Mouse (Mus musculus) adrenal gland, postnatal 4 days (tissue): ENCODE measurements at regions not wholly inside any gene's neighbourhood (a gene's known extent, or its start where the extent isn't known, plus 50 kb on each side); places are given as distances from the start of the nearest gene placed in this dataset.

Source experiments
- DNase-seq, 2 experiments: peaks; one replicate each; pipeline ENCODE4 v3.0.0; 2021 to 2022; ENCODE audit warnings: low spot score in 2 of 2, mixed read lengths in 2 of 2

- DNase-seq: no peak
Observed at GRCm38 (mm10) chr6:100107066-100107465, 180.2 kb downstream of the Rybp start.

- DNase-seq: no peak
Observed at GRCm38 (mm10) chr6:100100565-100101133, 186.6 kb downstream of the Rybp start.

DNA sequence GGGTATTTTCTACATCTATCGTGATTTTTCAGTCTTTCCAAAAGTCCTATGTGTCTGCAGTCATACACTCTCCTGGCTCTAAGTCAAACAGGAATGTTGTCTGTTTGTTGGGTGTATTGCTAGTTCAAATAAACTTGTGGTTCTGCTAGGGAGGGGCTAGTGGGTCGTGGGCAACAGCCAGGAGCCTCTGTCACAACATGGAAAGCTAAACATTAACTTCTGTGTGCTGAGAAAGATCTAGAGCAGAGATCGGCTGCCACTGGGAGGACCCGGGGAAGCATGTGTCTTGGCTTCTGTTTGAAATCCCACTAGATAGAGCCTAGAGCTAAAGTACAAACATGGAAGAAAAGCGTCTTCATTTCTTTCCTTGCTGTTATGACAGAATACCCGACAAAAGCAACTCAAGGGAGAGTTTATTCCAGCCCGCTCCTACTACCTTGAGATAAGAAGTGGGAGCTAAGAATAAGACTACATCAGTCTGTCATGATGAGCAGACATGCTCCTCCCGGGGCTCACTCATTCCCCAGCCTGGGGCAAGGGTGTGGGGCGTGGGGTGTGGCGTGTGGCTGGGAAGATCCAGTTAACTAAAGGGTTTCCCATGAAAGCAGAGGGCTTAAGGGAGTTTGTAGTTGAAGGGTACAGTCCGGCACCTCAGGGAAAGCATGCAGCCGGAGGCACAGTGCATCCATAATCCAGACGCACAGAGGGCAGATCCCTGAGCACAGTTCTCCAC lies 190.7 kb downstream of the Rybp start:
- DNase-seq: no peak

- no peak for DNase-seq
Observed at GRCm38 (mm10) chr6:100094653-100095217, 192.6 kb downstream of the Rybp start.

DNA sequence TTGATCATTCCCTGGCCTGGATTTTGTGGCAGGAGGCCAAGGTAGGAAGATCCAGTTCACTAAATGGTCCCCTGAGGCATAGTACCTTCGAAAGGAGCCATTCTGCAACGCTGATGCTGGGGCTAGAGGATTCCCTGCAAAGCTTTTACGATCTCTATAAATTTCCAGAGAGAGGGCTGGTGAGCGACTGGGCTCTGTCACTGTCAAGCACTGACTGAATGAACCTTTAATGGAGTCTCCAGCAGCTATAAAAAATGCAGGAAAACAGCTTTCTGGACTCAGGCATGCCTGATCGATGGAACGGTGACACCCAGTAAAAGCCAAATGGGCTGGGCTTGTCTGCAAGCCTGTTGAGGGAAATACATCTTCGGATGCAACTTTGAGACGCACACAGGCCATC lies 194.4 kb downstream of the Rybp start:
- DNase-seq: no peak

DNA sequence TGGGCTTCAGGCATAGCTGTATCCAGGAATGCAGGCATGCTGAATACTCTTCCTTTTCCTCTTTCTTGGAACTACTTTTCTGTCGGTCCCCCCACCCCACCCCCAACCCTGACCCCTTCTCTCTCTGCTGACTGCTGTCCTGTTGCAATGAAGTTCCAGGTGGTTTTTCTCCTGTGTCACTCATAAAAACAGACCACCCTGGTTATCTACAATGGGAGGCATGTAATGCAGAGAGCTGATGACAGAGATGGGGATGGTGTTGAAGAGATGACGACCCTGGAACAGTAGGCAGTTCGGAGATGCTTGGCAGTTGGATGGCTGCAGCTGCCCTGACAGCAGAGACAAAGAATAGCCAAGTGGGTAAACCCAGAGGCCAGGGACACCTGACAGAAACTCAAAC lies 195.5 kb downstream of the Rybp start:
- no peak for DNase-seq

DNA sequence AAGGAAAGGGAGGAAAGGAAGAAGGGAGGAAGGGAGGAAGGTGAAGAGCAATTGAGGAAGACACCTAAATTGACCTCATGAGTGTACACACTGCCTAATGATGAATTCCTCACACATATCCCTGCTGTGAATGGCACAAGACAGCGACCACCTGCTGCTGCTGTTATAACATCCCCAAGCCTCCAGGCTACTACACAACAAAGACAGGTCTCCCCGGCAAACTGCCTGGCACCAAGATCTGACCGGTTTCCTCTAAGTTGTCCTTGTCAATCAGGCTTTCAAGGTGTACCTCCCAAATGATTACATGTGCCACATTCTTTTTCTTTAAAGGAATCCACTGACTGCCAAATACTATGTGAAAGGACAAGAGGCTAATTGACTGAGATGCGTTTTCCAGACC lies 198.7 kb downstream of the Rybp start:
- DNase-seq: no peak

DNA sequence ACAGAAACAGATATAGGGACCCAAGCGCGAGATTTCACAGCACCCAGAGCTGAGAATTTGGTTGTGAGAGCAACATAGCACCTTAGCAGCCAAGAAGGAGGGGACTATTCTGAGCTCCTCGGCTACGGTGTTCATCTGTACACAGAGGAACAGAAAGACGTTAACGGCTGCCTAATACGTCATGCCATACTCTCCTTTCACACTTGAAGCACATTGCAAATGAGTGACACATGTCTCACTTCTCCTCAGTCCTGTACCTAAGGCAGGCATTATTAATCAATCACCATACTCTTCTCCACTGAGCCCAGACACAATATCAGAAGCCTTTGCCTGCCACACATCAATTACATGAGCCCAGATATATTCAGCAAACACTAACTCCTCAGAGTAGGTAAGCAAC lies 200.5 kb downstream of the Rybp start:
- no peak for DNase-seq

DNA sequence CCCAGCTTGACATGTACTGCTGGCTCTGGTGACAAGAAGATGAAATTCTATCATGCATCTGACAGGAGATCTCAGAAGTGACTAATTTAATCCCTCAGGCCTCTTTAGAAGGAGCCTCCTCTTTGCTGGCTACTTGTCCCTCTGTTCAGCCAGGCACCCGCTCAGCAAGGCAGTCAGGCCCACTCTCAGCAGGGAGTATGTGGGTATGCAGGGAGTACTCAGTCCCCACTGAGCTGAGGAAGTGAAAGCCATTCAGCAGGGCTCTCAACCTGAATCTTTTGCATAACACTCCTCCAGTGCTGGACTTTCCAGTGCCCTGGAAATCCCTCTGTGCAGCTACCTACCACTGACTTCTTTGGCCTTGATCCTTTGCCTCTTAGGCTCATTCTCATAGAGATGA lies 201.3 kb downstream of the Rybp start:
- no peak for DNase-seq

DNA sequence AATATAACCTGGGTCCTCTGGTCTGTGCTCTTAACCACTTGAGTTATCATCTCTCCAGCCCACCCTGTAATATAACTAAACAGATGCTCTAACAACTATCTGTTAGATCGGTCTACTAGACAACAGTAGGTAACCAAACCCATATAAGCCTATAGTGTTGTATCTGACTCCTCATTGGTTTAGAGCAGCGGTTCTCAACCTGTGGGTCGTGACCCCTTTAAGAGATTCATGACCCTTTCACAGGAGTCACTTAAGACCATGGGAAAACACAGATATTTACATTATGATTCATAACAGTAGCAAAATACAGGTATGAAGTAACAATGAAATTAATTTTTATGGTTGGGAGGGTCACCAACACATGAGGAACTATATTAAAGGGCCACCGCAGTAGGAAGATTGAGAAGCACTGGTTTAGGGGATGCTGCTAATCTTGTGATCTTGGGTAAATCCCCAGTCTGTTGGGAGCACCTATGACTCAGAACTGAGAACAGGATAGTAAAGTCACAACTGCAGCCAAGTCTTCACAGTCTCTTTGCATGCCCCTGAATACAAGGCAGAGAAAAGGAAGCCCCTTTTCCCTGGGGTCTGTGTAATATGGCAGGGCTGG lies 203.3 kb downstream of the Rybp start:
- DNase-seq: no peak

DNA sequence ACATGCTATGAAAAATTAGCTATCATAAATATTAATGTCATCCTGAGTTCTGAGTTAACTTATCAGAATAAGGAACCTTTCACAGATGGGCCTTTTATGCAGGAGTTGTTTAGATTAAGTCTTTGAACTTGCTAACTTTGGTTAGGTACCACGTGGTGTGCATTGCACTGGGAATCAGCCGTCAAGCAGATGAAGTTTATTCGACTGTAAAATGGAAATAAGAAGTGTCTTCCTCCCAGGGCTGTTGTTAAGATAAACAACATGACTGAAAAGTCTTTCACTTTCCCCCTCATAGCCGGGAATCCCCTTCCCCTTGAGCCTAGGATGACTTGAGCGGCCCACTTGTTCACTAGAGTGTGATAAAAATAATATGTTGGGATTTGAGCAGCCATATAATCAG lies 204.2 kb downstream of the Rybp start:
- no peak for DNase-seq

DNA sequence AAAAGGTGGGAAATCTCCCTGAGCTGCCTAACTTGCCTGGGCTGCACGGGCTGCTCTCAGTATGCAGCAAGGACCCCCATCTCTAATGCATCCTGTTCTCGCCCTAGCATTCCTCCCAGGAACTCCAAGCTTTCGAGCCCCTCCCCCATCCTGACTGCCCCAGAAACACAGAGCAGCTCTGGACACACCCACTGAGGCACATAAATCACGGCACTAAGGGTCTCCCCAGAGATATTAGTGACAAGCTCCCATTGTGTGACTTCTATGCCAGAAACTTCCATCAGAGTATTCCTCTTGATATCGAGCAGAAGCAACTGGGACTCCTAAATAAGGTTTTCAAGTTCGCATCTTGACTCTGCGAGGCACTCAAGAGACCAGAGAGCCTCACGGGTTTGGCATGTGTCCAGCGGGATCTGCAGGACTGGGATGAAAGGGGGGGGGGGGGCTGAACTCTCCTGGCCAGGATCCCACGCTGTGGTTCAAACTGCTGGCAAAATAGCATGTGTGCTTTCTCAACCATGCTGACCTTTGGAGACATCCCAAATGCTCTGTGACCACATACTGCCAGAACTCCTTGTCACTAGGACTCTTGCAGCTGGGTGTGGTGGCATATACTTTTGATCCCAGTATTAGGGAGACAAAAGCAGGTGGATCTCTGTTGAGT lies 212.5 kb downstream of the Rybp start:
- DNase-seq: peak in 1 of 2 experiments; percentile 25

GRCm38 (mm10) chr6:100072261-100072968 lies 214.9 kb downstream of the Rybp start:
- DNase-seq: no peak

DNA sequence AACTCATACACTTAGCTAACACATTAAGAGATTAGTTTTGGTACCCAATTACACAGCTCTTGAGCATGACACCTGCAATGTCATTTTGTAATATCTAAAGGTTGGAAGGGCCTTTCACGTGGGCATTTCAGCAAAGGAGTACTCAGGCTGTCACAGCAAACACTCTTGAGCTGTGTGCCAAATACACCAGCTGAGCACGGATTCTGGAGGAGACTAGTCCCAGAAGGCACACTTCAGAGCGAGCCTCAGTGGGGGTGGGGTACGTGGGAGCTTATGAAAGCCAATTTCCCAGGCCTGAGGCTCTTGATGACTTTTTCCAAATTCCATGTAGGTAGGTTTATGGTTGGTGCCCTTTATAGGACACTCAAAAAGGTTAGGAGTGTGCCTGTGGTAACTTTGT lies 218.1 kb downstream of the Rybp start:
- DNase-seq: no peak

DNA sequence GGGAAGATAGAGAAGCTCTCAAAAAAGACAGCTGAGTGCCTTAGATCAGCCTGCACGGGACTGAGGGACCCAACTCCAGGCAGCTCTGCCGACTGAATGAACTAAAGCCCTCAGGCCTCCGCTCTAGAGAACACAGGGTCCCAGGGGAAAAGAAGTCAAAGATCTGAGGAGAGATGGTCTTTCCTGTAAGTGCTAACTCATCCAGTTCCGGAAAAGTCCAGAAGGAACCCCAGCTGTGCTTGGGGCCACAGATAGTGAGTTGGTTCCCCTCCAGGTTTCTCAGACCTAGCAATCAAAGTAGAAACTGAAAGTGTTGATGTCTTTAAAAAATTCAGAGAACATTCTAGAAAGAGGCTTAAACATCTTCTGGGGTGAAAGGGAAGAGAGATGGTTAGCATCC lies 220.0 kb downstream of the Rybp start:
- no peak for DNase-seq

DNA sequence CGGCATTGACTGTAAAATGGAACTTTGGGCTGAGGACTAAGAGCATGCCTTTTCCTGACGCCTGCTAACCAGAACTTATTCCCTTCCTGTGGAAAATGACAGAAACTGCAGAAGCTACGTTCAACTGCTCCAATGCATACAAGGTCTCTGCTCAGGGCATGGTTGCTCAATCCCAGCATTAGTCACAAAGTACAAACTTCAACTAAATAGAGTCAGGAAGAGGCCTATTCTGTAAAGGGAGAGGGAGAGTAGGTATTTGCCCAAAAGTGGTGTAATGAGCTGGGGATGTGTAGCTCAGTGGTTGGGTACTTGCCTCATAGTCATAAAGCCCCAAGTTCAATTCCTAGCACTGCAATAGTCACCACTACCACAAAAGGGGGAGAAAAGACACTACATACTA lies 221.7 kb downstream of the Rybp start:
- no peak for DNase-seq

- no peak for DNase-seq
Observed at GRCm38 (mm10) chr6:100062961-100063360, 224.3 kb downstream of the Rybp start.

DNA sequence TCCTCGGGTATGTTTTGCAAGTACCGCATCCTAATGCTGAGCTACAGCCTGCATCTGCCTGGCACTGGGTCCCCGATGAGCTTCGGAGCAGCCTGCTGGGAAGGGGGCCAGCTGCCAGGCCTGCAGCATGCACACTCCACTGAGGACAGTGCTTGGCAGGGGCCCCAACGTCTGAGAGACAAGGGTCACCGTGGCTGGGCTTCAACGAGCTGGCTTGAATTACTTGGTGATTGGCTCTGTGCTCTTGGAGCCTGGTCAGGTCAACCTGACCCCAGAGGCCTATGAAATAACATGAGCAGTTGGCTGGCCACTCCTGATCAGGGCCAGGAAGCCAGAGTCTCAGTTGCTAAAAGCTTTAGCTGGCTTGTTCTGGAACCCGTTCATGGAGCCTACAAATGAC lies 227.5 kb downstream of the Rybp start:
- peak; percentile 5 for DNase-seq

DNA sequence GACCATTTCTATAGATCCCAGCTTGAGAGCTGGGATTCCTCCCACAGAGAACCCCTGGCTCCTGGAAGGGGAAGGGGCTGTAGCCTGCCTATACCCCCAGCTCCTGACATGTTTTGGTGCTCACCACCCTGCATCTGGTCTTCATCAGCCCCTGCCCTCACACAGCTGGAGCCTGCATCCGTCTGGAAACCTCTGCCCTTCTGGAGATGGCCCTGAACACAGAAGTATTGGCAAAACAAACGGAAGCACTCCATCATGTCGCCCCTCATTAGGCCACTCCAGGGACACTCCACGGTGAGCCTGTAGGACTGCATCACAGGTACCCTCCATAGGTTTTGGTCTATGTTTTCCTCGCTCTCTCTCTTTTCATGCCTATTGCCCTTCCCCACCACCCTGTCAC lies 231.3 kb downstream of the Rybp start:
- no peak for DNase-seq

DNA sequence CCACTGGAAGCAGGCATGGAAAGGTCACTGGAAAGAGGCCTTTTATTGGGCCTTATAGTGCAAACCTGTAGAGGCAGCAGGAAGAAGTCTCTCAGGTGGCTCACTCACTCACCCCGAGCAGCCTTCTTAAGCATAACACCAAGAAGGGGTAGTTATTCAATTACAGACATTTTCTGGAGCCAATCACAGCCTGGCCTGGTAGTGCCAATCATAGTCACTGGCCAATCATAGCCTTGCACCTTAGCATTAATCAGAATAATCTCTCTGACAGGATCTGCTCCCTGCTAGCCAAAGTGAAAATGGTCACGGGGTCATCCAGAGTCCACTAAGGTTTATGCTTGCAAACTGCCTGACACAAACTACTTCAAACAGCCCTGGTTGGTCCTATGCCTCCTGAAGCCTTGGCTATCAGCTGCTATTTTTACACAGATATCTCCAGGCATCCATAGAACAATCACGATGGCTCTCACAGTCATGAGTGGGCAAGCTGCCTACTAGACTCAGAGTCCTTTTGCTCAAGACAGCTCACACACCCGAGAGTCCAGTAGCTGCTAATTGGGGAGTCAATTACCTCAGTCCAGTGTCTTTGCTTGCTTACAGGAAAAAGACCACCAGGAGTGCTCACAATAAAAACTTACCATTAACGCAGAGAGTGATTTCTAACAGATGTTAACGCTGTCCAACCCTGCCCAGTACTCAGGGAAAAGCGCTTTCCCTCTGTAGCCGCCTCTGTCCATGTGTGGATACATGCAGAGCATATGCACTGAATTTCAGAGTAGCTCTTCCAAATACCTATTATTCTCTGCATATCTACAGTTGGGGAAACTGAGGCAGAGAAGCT lies 234.1 kb downstream of the Rybp start:
- DNase-seq: no peak
